Mouse (Mus musculus) MEL (cell line): ENCODE data around the gene Ska2.

Experiments
- CHD1 ChIP-seq: IDR thresholded peaks from 2 replicates; pipeline ENCODE4 v1.6.1; 2012; ENCODE audit warnings: low read depth, mild to moderate bottlenecking, inconsistent platforms, low read length, improper control_type of control experiment
- CTCF ChIP-seq, 3 experiments: IDR thresholded peaks in 2 of 3; conservative IDR thresholded peaks in 1 of 3; 2 replicates each; pipeline ENCODE4 v1.5.1; 2011 to 2012; ENCODE audit warnings: low read length in 3 of 3, low read depth in 2 of 3, mild to moderate bottlenecking in 2 of 3, improper control_type of control experiment in 1 of 3, inconsistent platforms in 1 of 3, mixed read lengths in 1 of 3, moderate library complexity in 1 of 3; ENCODE audit not compliant: control insufficient read depth in 1 of 3, insufficient read depth in 1 of 3, poor library complexity in 1 of 3, severe bottlenecking in 1 of 3
- EP300 ChIP-seq, 2 experiments: IDR thresholded peaks; 2 replicates each; pipeline ENCODE4 v1.6.1; 2011; ENCODE audit warnings: improper control_type of control experiment in 2 of 2, low read length in 2 of 2, low read depth in 1 of 2, mild to moderate bottlenecking in 1 of 2
- ETS1 ChIP-seq: IDR thresholded peaks from 2 replicates; pipeline ENCODE4 v1.6.1; 2012; ENCODE audit warnings: low read depth, mild to moderate bottlenecking, inconsistent platforms, low read length, improper control_type of control experiment, moderate library complexity
- JUND ChIP-seq: IDR thresholded peaks from 2 replicates; pipeline ENCODE4 v1.6.1; 2011; ENCODE audit warnings: low read depth, mild to moderate bottlenecking, improper control_type of control experiment, low read length
- KAT2A ChIP-seq: conservative IDR thresholded peaks from 2 replicates; pipeline ENCODE4 v1.6.1; 2012; ENCODE audit warnings: low read depth, low read length, improper control_type of control experiment, inconsistent platforms
- MYC ChIP-seq: IDR thresholded peaks from 2 replicates; pipeline ENCODE4 v1.6.1; 2011; ENCODE audit warnings: low read depth, mild to moderate bottlenecking, low read length, improper control_type of control experiment, moderate library complexity
- NELFE ChIP-seq: IDR thresholded peaks from 2 replicates; pipeline ENCODE4 v1.6.1; 2011; ENCODE audit warnings: low read depth, low read length, improper control_type of control experiment
- POLR2A ChIP-seq, 2 experiments: IDR thresholded peaks; 2 replicates each; pipeline ENCODE4 v1.6.1; 2011 to 2012; ENCODE audit warnings: low read length in 2 of 2, mild to moderate bottlenecking in 2 of 2, control low read depth in 1 of 2, improper control_type of control experiment in 1 of 2, low read depth in 1 of 2, moderate library complexity in 1 of 2; ENCODE audit not compliant: control insufficient read depth in 1 of 2, insufficient read depth in 1 of 2, poor library complexity in 1 of 2
- POLR2AphosphoS2 ChIP-seq: IDR thresholded peaks from 2 replicates; pipeline ENCODE4 v1.6.1; 2011; ENCODE audit warnings: low read length, improper control_type of control experiment
- RCOR1 ChIP-seq: IDR thresholded peaks from 2 replicates; pipeline ENCODE4 v1.6.1; 2012; ENCODE audit warnings: low read depth, mild to moderate bottlenecking, inconsistent platforms, low read length, improper control_type of control experiment
- TAL1 ChIP-seq: IDR thresholded peaks from 2 replicates; pipeline ENCODE4 v1.6.1; 2012; ENCODE audit warnings: mild to moderate bottlenecking, inconsistent platforms, low read length, moderate library complexity, mixed read lengths
- TCF12 ChIP-seq: IDR thresholded peaks from 2 replicates; pipeline ENCODE4 v1.6.1; 2014; ENCODE audit warnings: low read depth, mild to moderate bottlenecking, inconsistent platforms, low read length, improper control_type of control experiment, moderate library complexity

DNA sequence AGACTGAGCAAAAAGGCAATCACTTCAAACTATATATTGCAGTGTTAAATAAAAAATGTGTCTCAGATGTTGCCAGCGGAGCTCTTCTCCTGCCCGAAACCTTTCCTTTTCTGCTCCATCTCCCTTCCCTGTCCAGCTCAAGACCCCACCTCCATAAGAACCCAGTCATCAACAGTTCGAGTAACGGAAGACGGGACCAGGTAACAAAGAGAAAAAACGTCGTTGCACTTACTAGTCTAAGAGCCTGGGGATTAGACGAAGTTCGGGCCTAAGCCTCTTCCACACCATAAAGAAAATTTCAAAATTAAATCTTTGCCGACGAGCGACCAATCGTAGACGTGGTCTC lies 652 bp upstream of the Ska2 start, which contains the start of gene Prr11:
- TF ChIP-seq JUND = no peak
- TF ChIP-seq POLR2A (IDR thresholded peaks at IDR 0.05; ENCODE audit: control insufficient read depth in 1 of 2, insufficient read depth in 1 of 2, low read depth in 1 of 2, low read length in 2 of 2, poor library complexity in 1 of 2) = peak in 1 of 2 experiments; percentile 36; a peak in 2 of 4 replicates
- TF ChIP-seq ETS1 = no peak
- TF ChIP-seq CTCF (IDR thresholded peaks at IDR 0.05 in 2 of 3, conservative IDR thresholded peaks at IDR 0.05 in 1 of 3; ENCODE audit: control insufficient read depth in 1 of 3, insufficient read depth in 1 of 3, low read depth in 2 of 3, low read length in 3 of 3, poor library complexity in 1 of 3, severe bottlenecking in 1 of 3) = no peak
- TF ChIP-seq POLR2AphosphoS2 = no peak
- peak; percentile 68 for TF ChIP-seq NELFE
- TF ChIP-seq RCOR1 = peak; percentile 47; the same call in 1 of the 2 replicates
- no peak for TF ChIP-seq CHD1
- peak; percentile 67 for TF ChIP-seq MYC
- TF ChIP-seq EP300 (IDR thresholded peaks at IDR 0.05; ENCODE audit: low read depth in 1 of 2, low read length in 2 of 2) = no peak
- no peak for TF ChIP-seq TAL1
- TF ChIP-seq TCF12 = peak; percentile 29; the same call in 1 of the 2 replicates
- no peak for TF ChIP-seq KAT2A
